Mouse (Mus musculus) testis, postnatal 14 days (tissue): ENCODE results near the gene St3gal4.
A peak's percentile ranks its signal among the peaks of the same experiment; 100 is the strongest.

Source experiments
- DNase-seq: peaks from one replicate; pipeline ENCODE4 v3.0.0; 2021; ENCODE audit warnings: low spot score

Gene St3gal4

GRCm38 (mm10) chr9:35105884-35106880 lies 12.9 kb downstream of the St3gal4 start:
- no peak for DNase-seq

GRCm38 (mm10) chr9:35105438-35105837 lies 13.6 kb downstream of the St3gal4 start:
- no peak for DNase-seq

GRCm38 (mm10) chr9:35104711-35105110 lies 14.4 kb downstream of the St3gal4 start:
- no peak for DNase-seq

- peak; percentile 3 for DNase-seq
These were observed 20.3 kb downstream of the St3gal4 start for GRCm38 (mm10) chr9:35098762-35099161.

GRCm38 (mm10) chr9:35097901-35098300 lies 21.2 kb downstream of the St3gal4 start:
- DNase-seq: peak; percentile 2

- DNase-seq: no peak
These were observed 23.3 kb downstream of the St3gal4 start for GRCm38 (mm10) chr9:35095726-35096125.

- no peak for DNase-seq
These were observed 25.7 kb downstream of the St3gal4 start for GRCm38 (mm10) chr9:35093350-35093749.

- no peak for DNase-seq
These were observed 26.2 kb downstream of the St3gal4 start for GRCm38 (mm10) chr9:35092904-35093303.

- no peak for DNase-seq
These were observed 57.6 kb downstream of the St3gal4 start for GRCm38 (mm10) chr9:35061446-35061845.

- DNase-seq: no peak
These were observed 59.2 kb downstream of the St3gal4 start for GRCm38 (mm10) chr9:35059881-35060280.

- peak; percentile 55 for DNase-seq
These were observed 60.3 kb downstream of the St3gal4 start for GRCm38 (mm10) chr9:35058596-35059354.

GRCm38 (mm10) chr9:35058186-35058585 lies 60.9 kb downstream of the St3gal4 start:
- no peak for DNase-seq

GRCm38 (mm10) chr9:35057631-35058030 lies 61.4 kb downstream of the St3gal4 start:
- DNase-seq: no peak

GRCm38 (mm10) chr9:35056611-35057010 lies 62.5 kb downstream of the St3gal4 start:
- no peak for DNase-seq

- DNase-seq: peak; percentile 2
These were observed 63.3 kb downstream of the St3gal4 start for GRCm38 (mm10) chr9:35055528-35056330.

- peak; percentile 2 for DNase-seq
These were observed 65.4 kb downstream of the St3gal4 start for GRCm38 (mm10) chr9:35053669-35054068.

- no peak for DNase-seq
These were observed 66.0 kb downstream of the St3gal4 start for GRCm38 (mm10) chr9:35053081-35053480.

GRCm38 (mm10) chr9:35052671-35053070 lies 66.4 kb downstream of the St3gal4 start:
- DNase-seq: no peak

GRCm38 (mm10) chr9:35051666-35052065 lies 67.4 kb downstream of the St3gal4 start:
- DNase-seq: no peak

- no peak for DNase-seq
These were observed 68.2 kb downstream of the St3gal4 start for GRCm38 (mm10) chr9:35050701-35051454.

- no peak for DNase-seq
These were observed 69.1 kb downstream of the St3gal4 start for GRCm38 (mm10) chr9:35049891-35050527.
